Mouse (Mus musculus): ENCODE results near the gene Plk2.
"Not testable (repeated sequence)": the region's sequence is repeated elsewhere in the genome, so short reads cannot be mapped to it uniquely, and the experiment has no call there.

Plk2 gene

DNA sequence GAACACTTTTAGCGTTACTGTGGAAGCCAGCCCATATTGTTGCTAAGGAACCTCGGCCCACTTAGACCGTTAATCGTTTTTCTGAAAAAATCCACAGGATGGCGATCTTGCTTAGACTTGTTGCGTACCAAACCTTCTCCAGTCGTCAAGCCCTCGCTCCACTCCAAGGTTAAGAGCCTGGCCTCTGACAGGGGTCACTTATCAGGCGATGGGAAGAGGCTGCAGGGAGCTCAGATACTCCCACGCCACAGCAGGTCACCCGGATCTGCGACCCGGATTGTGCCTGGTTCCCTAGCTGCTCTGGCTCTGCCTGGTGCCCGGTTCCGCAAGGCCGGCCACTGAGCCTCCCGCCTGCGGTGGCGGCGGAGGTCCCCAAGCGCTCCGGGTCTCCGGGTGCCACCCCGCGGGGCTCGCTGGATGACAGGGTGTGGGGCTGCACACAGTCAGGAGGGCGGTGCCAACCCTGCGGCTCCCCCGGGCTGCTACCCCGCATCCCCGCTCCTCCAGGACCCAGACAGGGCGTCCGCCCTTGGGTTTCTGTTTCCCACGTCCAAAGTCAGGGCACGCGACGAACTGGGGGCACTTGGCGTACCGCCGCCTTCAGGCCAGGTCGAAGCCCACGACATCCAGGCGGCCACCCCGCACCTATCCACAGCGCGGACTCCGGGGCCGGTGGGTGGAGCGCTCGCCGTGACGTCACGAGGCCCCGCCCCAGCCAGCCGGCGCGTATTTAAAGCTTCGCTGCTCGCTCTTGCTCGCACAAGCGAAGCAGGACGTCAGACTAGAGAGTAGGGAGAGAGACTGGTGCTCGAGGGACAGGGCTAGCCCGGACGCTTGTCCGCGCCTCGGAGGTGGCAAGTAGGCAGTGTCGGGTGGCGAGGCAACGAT is at the start of gene Plk2:
Gene Plk2 (plus strand): TSS at position 756 of the 888 bp plus-strand sequence.
- DNase-seq, result peak; percentile 92 to 94

- no peak for DNase-seq
These were observed 48.1 kb upstream of the Plk2 start for GRCm38 (mm10) chr13:110346707-110347106.

- no peak for DNase-seq
These were observed 43.8 kb upstream of the Plk2 start for GRCm38 (mm10) chr13:110351051-110351450.

GRCm38 (mm10) chr13:110356941-110357340 is 37.9 kb upstream of the Plk2 start, which contains the start of gene Gapt:
Gene Gapt (minus strand): TSS chr13:110357199.
- DNase-seq, result no peak

GRCm38 (mm10) chr13:110363722-110364121 is 31.1 kb upstream of the Plk2 start:
- DNase-seq, result no peak

GRCm38 (mm10) chr13:110366477-110366876 is 28.4 kb upstream of the Plk2 start:
- DNase-seq, result no peak

- no peak for DNase-seq
These were observed 26.8 kb upstream of the Plk2 start for GRCm38 (mm10) chr13:110367961-110368555.

DNA sequence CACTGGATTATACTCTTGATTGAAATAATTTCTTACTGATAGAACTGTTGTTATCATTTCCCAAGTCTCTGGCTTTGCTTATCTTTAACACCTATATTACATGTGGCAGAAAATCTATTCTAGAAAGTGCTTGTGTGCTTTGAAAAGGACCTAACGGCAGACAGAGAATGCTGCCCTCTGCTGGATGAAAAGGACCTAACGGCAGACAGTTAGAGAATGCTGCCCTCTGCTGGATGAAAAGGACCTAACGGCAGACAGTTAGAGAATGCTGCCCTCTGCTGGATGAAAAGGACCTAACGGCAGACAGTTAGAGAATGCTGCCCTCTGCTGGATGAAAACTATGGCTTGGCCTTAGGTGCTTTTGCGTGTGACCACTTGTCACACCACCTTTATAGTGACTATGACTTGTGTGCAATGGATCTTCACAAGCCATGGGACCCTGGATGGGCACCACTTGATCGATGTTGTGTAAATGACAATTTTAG is 26.2 kb upstream of the Plk2 start:
- DNase-seq, result peak; percentile 35 to 69

- DNase-seq, result no peak
These were observed 25.2 kb upstream of the Plk2 start for GRCm38 (mm10) chr13:110369673-110370072.

GRCm38 (mm10) chr13:110382447-110382901 is 12.4 kb upstream of the Plk2 start:
- DNase-seq, result peak in 1 of 2 experiments; percentile 36

DNA sequence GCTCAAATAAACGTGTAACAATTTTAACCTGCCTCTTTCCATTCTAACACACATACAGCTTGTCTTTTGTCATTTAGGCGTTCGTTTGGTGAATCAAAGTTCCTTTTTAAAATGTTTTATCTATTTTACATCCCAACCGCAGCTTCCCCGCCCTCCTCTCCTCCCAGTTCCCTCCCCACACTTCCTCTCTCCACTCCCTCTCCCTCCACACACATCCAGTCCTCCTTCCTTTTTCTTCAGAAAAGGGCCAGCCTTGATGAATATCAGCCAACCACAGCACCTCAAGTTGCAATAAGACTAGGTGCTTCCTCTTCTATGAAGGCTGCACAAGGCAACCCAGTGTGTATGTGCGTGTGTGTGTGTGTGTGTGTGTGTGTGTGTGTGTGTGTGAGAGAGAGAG is 10.3 kb upstream of the Plk2 start:
- no peak for DNase-seq

- DNase-seq, result peak in 1 of 2 experiments; percentile 87
These were observed 2.6 kb upstream of the Plk2 start for GRCm38 (mm10) chr13:110392210-110392609.

DNA sequence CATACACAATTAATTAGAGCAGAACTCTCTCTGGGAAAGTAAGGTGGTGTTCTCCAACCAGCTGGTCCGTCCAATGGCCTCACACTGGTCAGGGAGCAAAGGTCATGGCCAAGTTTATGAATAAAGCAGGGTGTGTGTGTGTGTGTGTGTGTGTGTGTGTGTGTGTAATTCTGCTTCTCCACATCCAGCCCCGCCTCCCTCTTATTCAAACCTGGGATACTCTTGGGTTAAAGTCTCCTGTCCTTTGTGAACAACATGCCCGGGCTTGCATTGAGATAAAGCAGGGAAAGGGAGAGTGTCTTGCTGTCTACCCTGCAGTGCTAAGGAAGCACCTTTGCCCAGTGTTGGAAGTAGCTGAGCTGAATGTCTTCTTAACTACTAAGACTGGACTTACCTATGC is 2.2 kb upstream of the Plk2 start:
- DNase-seq, result peak; percentile 17 to 40

DNA sequence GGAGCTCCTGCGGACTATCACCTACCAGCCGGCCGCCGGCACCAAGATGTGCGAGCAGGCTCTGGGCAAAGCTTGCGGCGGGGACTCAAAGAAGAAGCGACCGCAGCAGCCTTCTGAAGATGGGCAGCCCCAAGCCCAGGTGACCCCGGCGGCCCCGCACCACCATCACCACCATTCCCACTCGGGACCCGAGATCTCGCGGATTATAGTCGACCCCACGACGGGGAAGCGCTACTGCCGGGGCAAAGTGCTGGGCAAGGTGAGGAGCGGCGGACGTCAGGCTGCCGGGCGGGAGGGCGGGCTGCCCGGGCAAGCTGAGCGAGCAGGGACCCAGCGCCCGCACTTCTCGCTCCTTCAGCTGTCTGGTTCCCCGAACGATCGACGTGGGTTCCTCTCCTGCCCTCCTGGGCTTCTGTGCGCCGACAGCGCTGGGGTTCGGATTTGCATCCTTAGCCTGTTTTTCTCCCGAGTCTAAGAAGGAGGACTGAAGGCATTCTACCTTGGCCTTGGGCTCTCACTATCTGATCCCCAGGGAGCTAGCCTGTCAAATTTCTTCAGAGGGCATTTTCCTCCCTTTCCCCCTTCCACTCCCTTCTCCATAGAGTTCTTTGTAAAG is 441 bp downstream of the Plk2 start:
- DNase-seq, result no peak

DNA sequence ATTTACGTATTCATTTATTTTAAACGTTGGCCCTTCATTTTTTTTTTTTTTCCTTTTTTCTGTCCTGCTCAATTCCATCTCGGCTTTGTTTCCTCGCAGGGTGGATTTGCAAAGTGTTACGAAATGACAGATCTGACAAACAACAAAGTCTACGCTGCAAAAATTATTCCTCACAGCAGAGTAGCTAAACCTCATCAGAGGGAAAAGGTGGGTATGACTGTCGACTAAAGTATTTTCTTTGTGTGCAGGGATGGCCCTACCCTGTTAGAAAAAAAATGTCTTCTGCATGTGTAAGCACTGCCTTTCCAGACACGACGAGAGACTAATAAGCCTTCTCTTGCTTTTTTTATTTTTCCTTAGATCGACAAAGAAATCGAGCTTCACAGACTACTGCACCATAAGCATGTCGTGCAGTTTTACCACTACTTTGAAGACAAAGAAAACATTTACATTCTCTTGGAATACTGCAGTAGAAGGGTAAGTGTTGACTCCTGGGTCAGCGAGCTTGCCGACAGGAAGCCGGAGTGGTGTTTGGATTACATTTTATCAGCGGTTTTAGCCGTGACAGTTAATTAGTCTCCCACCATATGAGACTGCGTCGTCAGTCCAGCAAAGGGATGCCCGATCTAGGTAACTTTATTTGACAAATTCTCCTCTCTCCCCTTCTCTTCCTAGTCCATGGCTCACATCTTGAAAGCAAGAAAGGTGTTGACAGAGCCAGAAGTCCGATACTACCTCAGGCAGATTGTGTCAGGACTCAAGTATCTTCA is 1.3 kb downstream of the Plk2 start:
- DNase-seq, result no peak

DNA sequence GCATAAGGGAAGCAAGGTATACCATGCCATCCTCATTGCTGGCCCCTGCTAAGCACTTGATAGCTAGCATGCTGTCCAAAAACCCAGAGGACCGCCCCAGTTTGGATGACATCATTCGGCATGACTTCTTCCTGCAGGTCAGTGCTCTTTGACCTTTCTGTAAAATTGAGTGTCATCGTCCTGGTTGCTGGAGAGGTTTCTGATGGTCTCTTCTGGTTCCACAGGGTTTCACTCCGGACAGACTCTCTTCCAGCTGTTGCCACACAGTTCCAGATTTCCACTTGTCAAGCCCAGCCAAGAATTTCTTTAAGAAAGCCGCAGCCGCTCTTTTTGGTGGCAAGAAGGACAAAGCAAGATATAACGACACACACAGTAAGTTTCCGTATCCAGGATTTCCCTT is 2.9 kb downstream of the Plk2 start:
- DNase-seq, result peak in 1 of 2 experiments; percentile 36

DNA sequence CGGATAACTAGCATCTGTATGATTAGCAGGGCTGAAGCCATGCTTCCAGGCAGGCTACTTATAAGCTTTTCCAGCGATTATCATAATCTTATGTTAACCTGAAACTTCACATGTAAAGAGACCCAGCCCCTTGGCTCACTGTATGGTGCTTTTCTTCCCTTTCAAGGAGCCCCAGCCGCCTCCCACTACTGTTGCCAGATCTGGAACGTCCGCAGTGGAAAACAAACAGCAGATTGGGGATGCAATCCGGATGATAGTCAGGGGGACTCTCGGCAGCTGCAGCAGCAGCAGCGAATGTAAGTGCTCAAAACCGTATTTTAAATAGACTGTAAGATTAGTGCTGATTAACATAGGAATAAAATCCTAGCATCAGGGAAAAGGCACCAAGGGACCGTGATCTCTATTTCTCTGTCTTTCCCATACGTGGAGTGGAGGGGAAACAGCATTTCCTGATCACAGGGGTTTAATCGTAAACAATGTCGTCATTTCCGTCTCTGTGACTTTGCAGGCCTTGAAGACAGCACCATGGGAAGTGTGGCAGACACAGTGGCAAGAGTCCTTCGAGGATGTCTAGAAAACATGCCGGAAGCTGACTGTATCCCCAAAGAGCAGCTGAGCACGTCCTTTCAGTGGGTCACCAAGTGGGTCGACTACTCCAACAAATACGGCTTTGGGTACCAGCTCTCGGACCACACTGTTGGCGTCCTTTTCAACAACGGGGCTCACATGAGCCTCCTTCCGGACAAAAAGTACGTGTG is 3.8 kb downstream of the Plk2 start:
- DNase-seq, result peak in 1 of 2 experiments; percentile 33

- no peak for DNase-seq
These were observed 6.6 kb downstream of the Plk2 start for GRCm38 (mm10) chr13:110401443-110401842.

DNA sequence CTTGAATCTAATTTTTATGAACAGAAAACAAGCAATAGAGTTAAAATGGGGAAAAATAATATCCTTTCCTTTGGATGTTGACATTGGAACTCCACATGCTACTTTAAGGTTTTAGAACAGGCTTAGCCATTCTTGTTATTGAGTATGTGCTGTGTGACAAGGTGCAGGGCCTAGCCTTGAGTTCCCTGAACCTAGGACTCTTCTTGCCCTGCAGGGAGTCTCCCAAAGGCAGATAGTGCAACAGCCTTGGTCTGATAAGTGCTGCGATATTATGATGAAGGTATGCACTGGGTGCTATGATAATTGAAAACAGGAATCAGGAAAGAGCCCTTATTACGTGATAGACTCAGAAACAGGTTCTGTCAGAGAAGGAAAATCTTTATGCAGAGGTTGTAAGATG is 7.0 kb downstream of the Plk2 start:
- no peak for DNase-seq

GRCm38 (mm10) chr13:110404059-110404458 is 9.2 kb downstream of the Plk2 start:
- DNase-seq, result no peak

- DNase-seq, result not testable (repeated sequence)
These were observed 9.8 kb downstream of the Plk2 start for GRCm38 (mm10) chr13:110404686-110405085.

DNA sequence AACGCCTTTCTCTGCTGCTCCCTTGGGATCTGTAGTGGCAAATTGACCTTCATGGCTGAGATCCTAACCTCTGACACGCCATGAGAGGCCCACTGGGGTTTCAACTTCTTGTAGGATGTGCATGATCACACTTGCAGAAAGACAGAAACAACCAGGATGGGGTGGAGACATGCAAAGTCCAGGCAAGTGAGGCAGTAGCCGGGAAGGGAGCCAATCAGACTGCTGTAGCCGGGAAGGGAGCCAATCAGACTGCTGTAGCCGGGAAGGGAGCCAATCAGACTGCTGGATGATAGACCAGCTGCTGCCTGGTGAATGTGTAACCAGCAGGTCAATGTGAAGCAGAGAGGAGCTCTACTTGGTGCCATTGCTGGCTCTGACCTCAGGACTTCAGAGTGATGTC is 11.3 kb downstream of the Plk2 start:
- DNase-seq, result peak; percentile 73 to 86
